Mouse (Mus musculus) CH12.LX (cell line): ENCODE results near the gene Eef2kmt. TPM values are rescaled to one million over a fixed set of nuclear protein-coding genes. Genes with fewer than 3 reads are reported as not detected.

ENCODE experiments used
- DNase-seq: peaks from one replicate; pipeline ENCODE4 v3.0.0-alpha.2; 2013; ENCODE audit errors: extremely low read depth
- H3K27ac ChIP-seq: 2 replicates; pipeline ENCODE4 v1.5.1; 2012; ENCODE audit warnings: low read depth, mild to moderate bottlenecking, control low read depth, moderate library complexity; ENCODE audit not compliant: insufficient read depth
- H3K27me3 ChIP-seq: replicated peaks from 2 replicates; pipeline ENCODE3; 2012; ENCODE audit warnings: inconsistent platforms
- H3K36me3 ChIP-seq, 2 experiments: replicated peaks in 1 of 2; 2 replicates each; pipeline versions ENCODE3 to v1.6.1; 2012; ENCODE audit warnings: inconsistent platforms in 1 of 2, low read length in 1 of 2, mild to moderate bottlenecking in 1 of 2, mixed read lengths in 1 of 2, moderate library complexity in 1 of 2; ENCODE audit not compliant: control insufficient read depth in 1 of 2, insufficient read depth in 1 of 2
- H3K4me1 ChIP-seq, 2 experiments: 2 replicates each; pipeline ENCODE4 v1.6.1; 2012; ENCODE audit warnings: inconsistent platforms in 1 of 2, moderate library complexity in 1 of 2; ENCODE audit not compliant: insufficient read depth in 2 of 2, control insufficient read depth in 1 of 2
- H3K4me2 ChIP-seq: 2 replicates; pipeline ENCODE4 v1.6.1; 2012; ENCODE audit warnings: low read depth, mild to moderate bottlenecking, control low read depth; ENCODE audit not compliant: poor library complexity, insufficient read depth, severe bottlenecking
- H3K4me3 ChIP-seq, 3 experiments: fragments of 150-350 bp in 1 of 3; sonication (generic) in 1 of 3; replicated peaks in 1 of 3; 2 replicates each; pipeline versions ENCODE3 to v1.5.1; 2011 to 2012; ENCODE audit warnings: low read depth in 2 of 3, low read length in 2 of 3, mild to moderate bottlenecking in 2 of 3, moderate library complexity in 2 of 3, control low read depth in 1 of 3, improper control_type of control experiment in 1 of 3, inconsistent platforms in 1 of 3, mixed read lengths in 1 of 3; ENCODE audit not compliant: poor library complexity in 1 of 3
- H3K79me2 ChIP-seq: replicated peaks from 2 replicates; pipeline ENCODE4 v1.6.1; 2012; ENCODE audit warnings: mild to moderate bottlenecking, moderate library complexity; ENCODE audit not compliant: control insufficient read depth, poor library complexity, insufficient read depth, severe bottlenecking; ENCODE audit errors: extremely low read depth
- H3K9ac ChIP-seq: 2 replicates; pipeline ENCODE4 v1.6.1; 2012; ENCODE audit warnings: low read depth, mild to moderate bottlenecking, control low read depth, moderate library complexity; ENCODE audit not compliant: insufficient read depth
- H3K9me3 ChIP-seq: replicated peaks from 2 replicates; pipeline ENCODE3; 2012; ENCODE audit warnings: low read length, inconsistent platforms, mixed read lengths
- BHLHE40 ChIP-seq: IDR thresholded peaks from 2 replicates; pipeline ENCODE4 v1.6.1; 2011; ENCODE audit warnings: mild to moderate bottlenecking, low read depth, low read length, improper control_type of control experiment
- CHD1 ChIP-seq: IDR thresholded peaks from 2 replicates; pipeline ENCODE4 v1.6.1; 2012; ENCODE audit warnings: low read depth, low read length, improper control_type of control experiment, inconsistent platforms
- CHD2 ChIP-seq: IDR thresholded peaks from 2 replicates; pipeline ENCODE4 v1.6.1; 2011; ENCODE audit warnings: low read length, improper control_type of control experiment
- CTCF ChIP-seq, 2 experiments: IDR thresholded peaks in 1 of 2; conservative IDR thresholded peaks in 1 of 2; 2 replicates each; pipeline ENCODE4 v1.5.1; 2011 to 2012; ENCODE audit warnings: low read depth in 2 of 2, low read length in 2 of 2, improper control_type of control experiment in 1 of 2, inconsistent platforms in 1 of 2, mild to moderate bottlenecking in 1 of 2, moderate library complexity in 1 of 2
- E2F4 ChIP-seq: IDR thresholded peaks from 2 replicates; pipeline ENCODE4 v1.6.1; 2011; ENCODE audit warnings: low read depth, low read length, improper control_type of control experiment; ENCODE audit not compliant: insufficient replicate concordance
- ELF1 ChIP-seq: IDR thresholded peaks from 2 replicates; pipeline ENCODE4 v1.6.1; 2014; ENCODE audit warnings: low read depth, mild to moderate bottlenecking, inconsistent platforms, low read length, improper control_type of control experiment
- EP300 ChIP-seq: IDR thresholded peaks from 2 replicates; pipeline ENCODE4 v1.6.1; 2011; ENCODE audit warnings: low read length, improper control_type of control experiment
- ETS1 ChIP-seq: conservative IDR thresholded peaks from 2 replicates; pipeline ENCODE4 v1.6.1; 2012; ENCODE audit warnings: low read depth, mild to moderate bottlenecking, inconsistent platforms, low read length, improper control_type of control experiment, moderate library complexity
- GABPA ChIP-seq: IDR thresholded peaks from 2 replicates; pipeline ENCODE4 v1.6.1; 2012; ENCODE audit warnings: low read depth, low read length, improper control_type of control experiment, inconsistent platforms; ENCODE audit not compliant: insufficient replicate concordance
- HCFC1 ChIP-seq: IDR thresholded peaks from 2 replicates; pipeline ENCODE4 v1.6.1; 2012; ENCODE audit warnings: low read depth, mild to moderate bottlenecking, inconsistent platforms, low read length, improper control_type of control experiment
- IRF4 ChIP-seq: IDR thresholded peaks from 2 replicates; pipeline ENCODE4 v1.6.1; 2014; ENCODE audit warnings: low read depth, mild to moderate bottlenecking, inconsistent platforms, low read length, improper control_type of control experiment
- JUN ChIP-seq: IDR thresholded peaks from 2 replicates; pipeline ENCODE4 v1.6.1; 2011; ENCODE audit warnings: low read depth, mild to moderate bottlenecking, low read length, improper control_type of control experiment, moderate library complexity; ENCODE audit not compliant: insufficient read depth
- JUND ChIP-seq: conservative IDR thresholded peaks from 2 replicates; pipeline ENCODE4 v1.6.1; 2011; ENCODE audit warnings: low read depth, low read length, improper control_type of control experiment
- KAT2A ChIP-seq: IDR thresholded peaks from 2 replicates; pipeline ENCODE4 v1.6.1; 2012; ENCODE audit warnings: low read length, improper control_type of control experiment, inconsistent platforms; ENCODE audit not compliant: insufficient replicate concordance
- MAFK ChIP-seq: IDR thresholded peaks from 2 replicates; pipeline ENCODE4 v1.6.1; 2011; ENCODE audit warnings: low read length, improper control_type of control experiment; ENCODE audit not compliant: insufficient replicate concordance
- MAX ChIP-seq: IDR thresholded peaks from 2 replicates; pipeline ENCODE4 v1.6.1; 2011; ENCODE audit warnings: low read length, improper control_type of control experiment
- MAZ ChIP-seq: IDR thresholded peaks from 2 replicates; pipeline ENCODE4 v1.6.1; 2012; ENCODE audit warnings: low read depth, mild to moderate bottlenecking, inconsistent platforms, low read length, improper control_type of control experiment, moderate library complexity
- MEF2A ChIP-seq: IDR thresholded peaks from 2 replicates; pipeline ENCODE4 v1.6.1; 2014; ENCODE audit warnings: low read depth, mild to moderate bottlenecking, inconsistent platforms, low read length, improper control_type of control experiment, borderline replicate concordance
- MXI1 ChIP-seq: IDR thresholded peaks from 2 replicates; pipeline ENCODE4 v1.6.1; 2011; ENCODE audit warnings: mild to moderate bottlenecking, low read depth, low read length, improper control_type of control experiment
- MYC ChIP-seq: IDR thresholded peaks from 2 replicates; pipeline ENCODE4 v1.6.1; 2011; ENCODE audit warnings: low read depth, mild to moderate bottlenecking, improper control_type of control experiment, low read length
- NELFE ChIP-seq: IDR thresholded peaks from 2 replicates; pipeline ENCODE4 v1.6.1; 2011; ENCODE audit warnings: low read depth, low read length, improper control_type of control experiment
- NRF1 ChIP-seq: IDR thresholded peaks from 2 replicates; pipeline ENCODE4 v1.6.1; 2014; ENCODE audit warnings: low read depth, mild to moderate bottlenecking, inconsistent platforms, low read length, improper control_type of control experiment, moderate library complexity
- PAX5 ChIP-seq: IDR thresholded peaks from 2 replicates; pipeline ENCODE4 v1.6.1; 2012; ENCODE audit warnings: low read length, inconsistent platforms, mixed read lengths
- POLR2A ChIP-seq: IDR thresholded peaks from 2 replicates; pipeline ENCODE4 v1.6.1; 2011; ENCODE audit warnings: low read depth, mild to moderate bottlenecking, improper control_type of control experiment, low read length
- POLR2AphosphoS2 ChIP-seq: IDR thresholded peaks from 2 replicates; pipeline ENCODE4 v1.6.1; 2011; ENCODE audit warnings: low read depth, low read length, improper control_type of control experiment
- RAD21 ChIP-seq: IDR thresholded peaks from 2 replicates; pipeline ENCODE4 v1.6.1; 2011; ENCODE audit warnings: low read depth, mild to moderate bottlenecking, low read length, improper control_type of control experiment, moderate library complexity
- RCOR1 ChIP-seq: conservative IDR thresholded peaks from 2 replicates; pipeline ENCODE4 v1.6.1; 2012; ENCODE audit warnings: low read depth, mild to moderate bottlenecking, inconsistent platforms, low read length, improper control_type of control experiment
- SIN3A ChIP-seq: IDR thresholded peaks from 2 replicates; pipeline ENCODE4 v1.6.1; 2012; ENCODE audit warnings: low read length, improper control_type of control experiment, inconsistent platforms
- SMC3 ChIP-seq: IDR thresholded peaks from 2 replicates; pipeline ENCODE4 v1.6.1; 2011; ENCODE audit warnings: low read depth, low read length, improper control_type of control experiment
- TBP ChIP-seq: conservative IDR thresholded peaks from 2 replicates; pipeline ENCODE4 v1.6.1; 2011; ENCODE audit warnings: low read depth, low read length, improper control_type of control experiment
- TCF12 ChIP-seq: IDR thresholded peaks from 2 replicates; pipeline ENCODE4 v1.6.1; 2014; ENCODE audit warnings: low read depth, mild to moderate bottlenecking, inconsistent platforms, low read length, improper control_type of control experiment
- UBTF ChIP-seq: IDR thresholded peaks from 2 replicates; pipeline ENCODE4 v1.6.1; 2012; ENCODE audit warnings: low read depth, mild to moderate bottlenecking, inconsistent platforms, low read length, improper control_type of control experiment, moderate library complexity
- USF1 ChIP-seq: IDR thresholded peaks from 2 replicates; pipeline ENCODE4 v1.6.1; 2014; ENCODE audit warnings: low read depth, mild to moderate bottlenecking, inconsistent platforms, low read length, improper control_type of control experiment
- USF2 ChIP-seq: conservative IDR thresholded peaks from 2 replicates; pipeline ENCODE4 v1.6.1; 2011; ENCODE audit warnings: low read depth, low read length, improper control_type of control experiment
- ZC3H11A ChIP-seq: IDR thresholded peaks from 2 replicates; pipeline ENCODE4 v1.6.1; 2012; ENCODE audit warnings: low read depth, mild to moderate bottlenecking, inconsistent platforms, low read length, improper control_type of control experiment
- ZKSCAN1 ChIP-seq: IDR thresholded peaks from 2 replicates; pipeline ENCODE4 v1.6.1; 2012; ENCODE audit warnings: low read depth, inconsistent platforms, low read length, improper control_type of control experiment, borderline replicate concordance
- ZMIZ1 ChIP-seq: IDR thresholded peaks from 2 replicates; pipeline ENCODE4 v1.6.1; 2012; ENCODE audit warnings: low read depth, mild to moderate bottlenecking, inconsistent platforms, low read length, improper control_type of control experiment
- ZNF384 ChIP-seq: IDR thresholded peaks from 2 replicates; pipeline ENCODE4 v1.6.1; 2012; ENCODE audit warnings: low read depth, low read length, improper control_type of control experiment, inconsistent platforms
- dilution Hi-C: fragments of 300-500 bp; cut with MboI; formaldehyde crosslinking; loops from 2 replicates; pipeline ENCODE4 v1.14.3; 2020; ENCODE audit warnings: low sequenced_read_pairs; ENCODE audit not compliant: extremely low pct_unique_long_range_greater_than_20kb, extremely low pct_ligation_motif_present
- in situ Hi-C: fragments of 300-500 bp; cut with MboI; formaldehyde crosslinking; loops from 3 replicates; pipeline ENCODE4 v1.14.3; 2019; ENCODE audit warnings: low sequenced_read_pairs, low pct_ligation_motif_present, low pct_unique_long_range_greater_than_20kb, mixed read lengths
- polyA plus RNA-seq: library from polyadenylated mRNA; unstranded; fragments of >175 nt; gene quantifications from 2 replicates; pipeline ENCODE4 v1.2.1, GENCODE M21; 2012; ENCODE audit warnings: low read depth; ENCODE audit not compliant: insufficient read length
- total RNA-seq, 2 experiments: library from RNA; depleted of rRNA; stranded (reverse); fragments of 300-350 nt in 1 of 2; fragments of >200 nt in 1 of 2; gene quantifications; 2 replicates each; pipeline ENCODE4 v1.2.3; 2012 to 2014

Eef2kmt gene
- total and polyA plus RNA-seq, 3 experiments, result 38.5 to 41.6 (median 39.8) TPM

DNA sequence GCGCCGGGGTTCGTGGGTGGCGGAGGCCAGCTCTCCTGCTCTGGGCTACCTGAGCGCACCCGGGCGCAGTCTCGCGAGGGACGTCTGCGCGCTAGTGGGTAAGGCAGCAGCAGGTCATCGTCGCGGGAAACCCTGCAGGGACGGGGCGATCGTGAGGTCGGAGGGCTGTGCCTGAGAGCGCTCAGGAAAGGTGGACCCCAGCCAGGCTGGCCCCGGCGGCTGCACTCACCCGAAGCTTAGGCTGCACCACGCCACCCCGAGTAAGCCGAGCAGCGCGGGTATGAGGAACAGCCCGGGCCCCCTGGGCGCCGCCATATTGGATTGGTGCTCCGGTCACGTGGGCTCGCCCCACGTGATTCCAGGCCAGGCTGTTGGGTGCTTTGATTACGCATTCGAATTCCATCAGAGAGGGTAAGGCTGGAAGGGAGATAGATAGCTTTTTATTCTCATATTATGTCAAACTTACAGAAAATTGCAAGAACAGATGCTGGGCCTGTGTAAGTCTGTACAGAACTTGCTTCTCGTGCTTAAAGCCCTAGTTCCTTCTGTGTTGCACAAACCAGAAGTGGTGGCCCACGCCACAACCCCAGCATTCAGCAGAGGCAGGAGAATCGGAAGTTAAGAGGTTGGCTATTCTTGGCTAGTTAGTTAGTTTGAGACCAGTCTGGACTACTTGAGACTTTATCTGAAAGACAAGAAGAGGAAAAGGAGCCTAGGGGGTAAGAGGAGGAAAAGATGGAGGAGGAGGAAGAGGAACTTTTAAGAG is 51.9 kb downstream of the Eef2kmt start, which contains the start of gene Nagpa:
TSS of gene Nagpa (minus strand) at position 345 of the 766 bp plus-strand sequence.
- Histone ChIP-seq H3K4me1 (peaks cover 6 to 38% of the 10 kb centered on the region in 2 experiments), H3K36me3 (peaks cover 28 to 58% of the 10 kb centered on the region in 2 experiments), H3K27me3 (no peaks in the 10 kb centered on the region), H3K79me2 (no peaks in the 10 kb centered on the region; the same call in 1 of the 2 replicates), H3K9ac (peak within 1 kb of the TSS; percentile 62), H3K4me3 (peak within 1 kb of the TSS; percentile 75 to 91 (median 83)), H3K4me2 (peak within 1 kb of the TSS; percentile 69), H3K9me3 (no peaks in the 10 kb centered on the region), H3K27ac (peak within 1 kb of the TSS; percentile 12)
- TF ChIP-seq NRF1 (peak; percentile 68), MAX (peak; percentile 100), TBP (peak; percentile 86), POLR2AphosphoS2 (no peak), TCF12 (peak; percentile 93), MAZ (no peak; the same call in 1 of the 2 replicates), MEF2A (no peak; the same call in 1 of the 2 replicates), RCOR1 (peak; percentile 73; the same call in 1 of the 2 replicates), CHD2 (no peak; the same call in 1 of the 2 replicates), UBTF (no peak; the same call in 1 of the 2 replicates), BHLHE40 (peak; percentile 95), USF2 (peak; percentile 100), RAD21 (no peak), SMC3 (no peak), HCFC1 (peak; percentile 92), MYC (peak; percentile 96), USF1 (peak; percentile 100), ELF1 (peak; percentile 65), MAFK (no peak), CTCF (conservative IDR thresholded peaks at IDR 0.05 in 1 of 2, IDR thresholded peaks at IDR 0.05 in 1 of 2; ENCODE audit: low read depth in 2 of 2, low read length in 2 of 2) (0 out of 4 replicates have a peak, but pooled peaks of 1 of the 2 experiments have one; percentile 3), SIN3A (peak; percentile 100), JUND (no peak), E2F4 (no peak), GABPA (peak; percentile 28; the same call in 1 of the 2 replicates), NELFE (peak; percentile 92), IRF4 (peak; percentile 46; the same call in 1 of the 2 replicates), ZNF384 (no peak), ZMIZ1 (peak; percentile 68; the same call in 1 of the 2 replicates), POLR2A (peak; percentile 92), EP300 (no peak), ETS1 (peak; percentile 57), CHD1 (no peak), JUN (no peak), ZKSCAN1 (no peak), PAX5 (no peak), KAT2A (peak; percentile 69; the same call in 1 of the 2 replicates), MXI1 (peak; percentile 99), ZC3H11A (no peak)
- dilution Hi-C loops (no loop called here), in situ Hi-C loops (no loop called here)
- DNase-seq, result peak; percentile 93
